Mouse (Mus musculus) thymus, postnatal 4 days (tissue): Measurements from ENCODE around the gene Sorcs2.

Source experiments
- DNase-seq: peaks from one replicate; pipeline ENCODE4 v3.0.0; 2021

Gene Sorcs2

DNA sequence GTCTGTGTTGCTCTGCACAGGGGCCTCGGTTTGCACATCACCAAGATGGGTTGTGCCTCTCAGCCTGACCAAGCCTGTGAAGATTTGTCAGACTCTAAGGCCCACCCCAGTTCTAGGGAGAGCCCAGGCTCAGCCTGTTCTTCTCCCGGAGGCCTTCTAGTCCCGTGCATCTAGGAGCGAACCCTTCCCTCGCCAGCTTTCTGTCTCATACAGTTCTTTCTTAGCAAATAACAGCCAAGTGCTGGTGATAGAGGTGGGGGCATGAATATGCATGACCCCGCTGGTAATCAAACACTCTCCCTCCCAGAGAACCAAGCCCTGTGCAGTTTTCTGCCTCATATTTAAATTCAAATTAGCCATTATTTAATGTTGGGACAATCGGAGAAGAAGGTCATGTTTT lies 282.4 kb downstream of the Sorcs2 start:
- no peak for DNase-seq

DNA sequence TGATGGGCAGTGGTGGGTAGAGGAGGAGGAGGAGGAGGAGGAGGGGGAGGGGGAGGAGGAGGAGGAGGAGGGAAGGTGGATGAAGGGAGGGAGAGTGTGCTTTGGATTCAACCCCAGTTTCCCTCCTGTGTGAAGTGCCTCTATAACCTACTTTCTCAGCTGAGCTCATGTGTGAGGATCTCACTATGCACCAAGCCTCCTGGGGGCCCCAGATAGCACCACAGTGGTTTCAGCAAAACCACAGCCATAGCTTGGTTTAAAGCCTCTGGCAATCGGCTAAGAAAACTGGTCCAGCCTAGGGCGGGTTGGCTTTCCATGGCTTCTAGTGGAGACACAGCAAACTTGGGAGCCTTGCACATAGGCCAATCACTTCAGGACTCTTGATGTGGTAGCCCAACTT lies 284.2 kb downstream of the Sorcs2 start:
- DNase-seq: no peak

DNA sequence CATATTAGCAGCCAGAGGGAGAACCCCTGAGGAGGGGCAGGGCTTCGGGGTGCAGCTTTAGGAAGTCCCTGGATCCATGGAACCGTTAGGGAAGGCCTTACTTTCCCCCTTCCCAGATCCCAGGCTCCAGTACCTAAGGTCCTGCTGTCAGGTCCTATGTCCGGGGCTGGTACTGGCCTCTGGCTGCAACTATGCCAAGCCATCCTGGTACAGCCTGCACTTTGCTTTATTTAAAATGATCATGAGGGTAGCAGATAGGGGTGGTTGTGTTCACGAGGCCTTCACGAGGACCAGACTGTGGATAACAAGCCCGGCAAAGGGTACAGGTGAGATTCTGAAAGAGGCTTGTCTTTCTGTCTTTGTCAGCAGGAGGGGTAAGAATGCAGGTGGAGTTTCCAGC lies 285.2 kb downstream of the Sorcs2 start:
- no peak for DNase-seq

DNA sequence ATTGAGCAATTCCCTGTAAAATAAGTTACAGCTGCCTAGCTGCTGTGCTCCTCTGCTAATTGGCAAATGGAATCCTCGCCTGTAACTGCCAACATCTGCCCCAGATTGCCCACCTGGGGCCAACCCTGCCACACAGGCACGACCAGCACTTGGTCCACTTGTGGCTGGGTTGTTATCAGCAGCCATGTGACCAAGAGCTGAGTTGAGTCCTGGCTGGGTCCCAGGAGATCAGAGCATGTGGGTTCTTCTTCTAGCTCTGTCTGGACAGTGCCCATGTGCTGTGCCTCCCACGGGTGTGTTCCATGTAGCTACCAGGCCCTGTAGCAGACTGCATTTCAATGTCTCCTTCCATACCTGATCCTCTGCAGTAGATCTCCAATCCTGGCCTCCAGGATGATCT lies 286.4 kb downstream of the Sorcs2 start:
- DNase-seq: no peak

DNA sequence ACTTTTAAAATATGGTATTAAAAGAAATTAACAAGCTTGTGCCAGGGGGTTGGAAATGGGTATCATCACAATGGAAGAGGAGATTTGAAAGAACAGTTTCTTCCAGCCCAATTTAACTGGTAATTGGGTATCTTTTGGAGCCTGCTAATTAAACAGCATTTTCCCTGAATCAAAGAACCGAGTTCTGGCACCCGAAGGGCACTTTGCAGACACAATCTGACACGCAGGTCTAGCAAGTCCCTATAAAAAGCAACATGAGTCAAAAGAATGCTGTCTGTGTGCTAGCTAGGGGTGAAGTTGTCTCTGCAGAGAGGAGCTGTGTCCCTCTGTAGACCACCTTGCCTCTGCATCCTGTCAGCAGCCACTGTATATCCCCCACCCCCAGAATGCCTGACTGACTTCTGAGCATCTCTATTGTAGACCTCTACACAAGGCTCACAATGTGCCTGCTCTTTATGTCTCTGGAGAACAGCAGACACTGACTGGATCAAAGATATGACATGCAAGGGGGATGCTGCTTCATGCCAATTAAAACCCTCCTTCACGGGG lies 289.5 kb downstream of the Sorcs2 start:
- no peak for DNase-seq

GRCm38 (mm10) chr5:36103483-36103882 lies 294.5 kb downstream of the Sorcs2 start:
- DNase-seq: no peak

- no peak for DNase-seq
Observed at GRCm38 (mm10) chr5:36101129-36101528, 296.8 kb downstream of the Sorcs2 start.

DNA sequence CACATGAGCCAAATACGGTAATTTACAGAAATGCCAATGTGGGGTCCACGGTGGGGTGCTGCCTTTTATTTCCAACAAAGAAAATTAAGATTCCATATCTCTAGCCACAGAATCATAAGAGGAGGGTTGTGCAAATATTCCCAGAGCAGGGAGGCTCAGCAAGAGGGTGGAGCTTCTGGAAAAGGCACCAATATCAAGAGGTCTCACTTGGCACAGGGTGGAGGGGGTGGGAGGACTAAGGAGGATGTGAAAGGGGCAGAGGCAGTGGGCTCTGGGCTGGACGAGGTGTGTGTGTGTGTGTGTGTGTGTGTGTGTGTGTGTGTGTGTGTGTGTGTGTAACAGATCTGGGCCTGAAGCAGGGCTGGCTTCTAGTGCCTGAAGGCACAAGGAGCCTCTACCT lies 297.5 kb downstream of the Sorcs2 start:
- no peak for DNase-seq

DNA sequence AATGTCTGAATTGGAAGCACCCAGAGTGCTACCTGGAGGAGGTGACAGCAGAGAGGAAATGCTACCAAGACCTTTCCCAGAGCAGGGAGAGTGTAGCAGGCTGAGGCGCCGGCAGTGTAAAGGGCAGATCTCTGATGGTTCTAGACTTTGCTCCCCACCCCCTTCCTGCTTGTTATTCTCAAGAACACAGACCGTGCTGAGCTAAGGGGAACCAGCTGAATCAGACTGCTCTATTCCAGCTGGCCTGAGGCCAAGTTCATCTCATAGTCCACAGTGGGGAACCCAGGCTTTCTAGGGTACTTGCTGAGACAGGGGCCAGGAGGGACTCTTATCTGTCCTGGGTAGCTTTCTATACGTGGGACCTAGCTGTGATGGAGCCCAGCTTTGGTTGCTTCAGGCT lies 298.3 kb downstream of the Sorcs2 start:
- no peak for DNase-seq

GRCm38 (mm10) chr5:36096046-36096445 lies 301.9 kb downstream of the Sorcs2 start:
- DNase-seq: no peak

GRCm38 (mm10) chr5:36090036-36090435 lies 307.9 kb downstream of the Sorcs2 start:
- DNase-seq: no peak

DNA sequence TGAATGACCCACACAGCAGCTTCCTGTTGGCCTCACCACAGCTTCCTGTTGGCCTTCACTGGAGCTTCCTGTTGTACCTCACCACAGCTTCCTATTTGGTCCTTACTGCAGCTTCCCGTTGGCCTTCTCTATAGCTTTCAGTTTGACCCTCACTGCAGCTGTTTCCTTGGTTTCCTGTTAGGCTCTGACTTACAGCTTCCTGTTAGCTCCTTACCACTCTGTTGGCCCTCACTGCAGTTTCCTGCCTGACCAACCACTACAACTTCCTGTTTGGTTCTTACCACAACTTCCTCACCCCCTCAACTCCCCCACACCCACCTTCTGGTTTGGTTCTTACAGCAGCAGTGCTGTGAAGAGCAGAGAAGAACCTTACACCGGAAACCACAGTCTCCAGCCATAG lies 308.7 kb downstream of the Sorcs2 start:
- peak; percentile 67 for DNase-seq

DNA sequence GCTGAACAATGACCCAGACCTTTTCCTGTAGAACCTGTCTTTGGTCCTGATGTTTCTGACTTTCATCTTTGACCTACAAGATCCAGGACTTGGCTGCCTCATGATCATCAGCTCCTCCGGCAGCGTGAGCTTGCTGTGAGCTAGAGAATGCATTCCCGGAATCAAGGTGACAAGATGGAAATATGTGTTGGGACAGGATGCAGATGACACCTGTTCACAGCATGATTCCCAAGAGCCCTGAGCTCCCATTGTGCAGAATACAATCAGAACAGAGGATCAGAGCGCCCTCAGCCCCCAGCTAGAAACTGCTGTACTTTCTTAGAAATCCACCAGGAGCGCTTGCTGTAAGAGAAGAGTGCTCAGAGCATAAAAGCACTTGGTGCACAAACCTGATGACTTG lies 311.0 kb downstream of the Sorcs2 start:
- no peak for DNase-seq

- DNase-seq: no peak
Observed at GRCm38 (mm10) chr5:36085621-36086020, 312.3 kb downstream of the Sorcs2 start.

- DNase-seq: no peak
Observed at GRCm38 (mm10) chr5:36083869-36084565, 313.9 kb downstream of the Sorcs2 start.

DNA sequence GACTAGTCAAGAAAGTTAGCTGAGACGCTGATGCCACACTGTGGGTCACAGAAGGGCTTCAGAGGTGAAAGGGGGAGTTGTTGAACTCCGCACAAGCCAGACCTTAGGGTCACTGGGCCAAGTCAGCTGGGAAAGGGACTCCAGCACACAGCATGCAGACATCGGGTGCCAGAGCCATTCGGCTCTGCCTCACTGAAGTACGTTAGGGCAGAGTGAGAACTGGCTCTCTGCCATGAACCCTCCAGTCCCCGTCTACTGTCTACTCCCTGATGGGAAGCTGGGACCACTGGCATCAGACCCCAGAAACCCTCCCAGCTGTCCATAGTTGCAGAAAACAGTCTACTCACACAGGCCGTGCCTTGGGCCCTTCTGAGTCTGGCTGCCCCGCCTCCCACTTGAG lies 316.9 kb downstream of the Sorcs2 start:
- no peak for DNase-seq

- DNase-seq: no peak
Observed at GRCm38 (mm10) chr5:36075172-36076074, 322.5 kb downstream of the Sorcs2 start.

GRCm38 (mm10) chr5:36069503-36070360 lies 328.2 kb downstream of the Sorcs2 start:
- DNase-seq: no peak

GRCm38 (mm10) chr5:36067651-36068181 lies 330.2 kb downstream of the Sorcs2 start:
- no peak for DNase-seq

DNA sequence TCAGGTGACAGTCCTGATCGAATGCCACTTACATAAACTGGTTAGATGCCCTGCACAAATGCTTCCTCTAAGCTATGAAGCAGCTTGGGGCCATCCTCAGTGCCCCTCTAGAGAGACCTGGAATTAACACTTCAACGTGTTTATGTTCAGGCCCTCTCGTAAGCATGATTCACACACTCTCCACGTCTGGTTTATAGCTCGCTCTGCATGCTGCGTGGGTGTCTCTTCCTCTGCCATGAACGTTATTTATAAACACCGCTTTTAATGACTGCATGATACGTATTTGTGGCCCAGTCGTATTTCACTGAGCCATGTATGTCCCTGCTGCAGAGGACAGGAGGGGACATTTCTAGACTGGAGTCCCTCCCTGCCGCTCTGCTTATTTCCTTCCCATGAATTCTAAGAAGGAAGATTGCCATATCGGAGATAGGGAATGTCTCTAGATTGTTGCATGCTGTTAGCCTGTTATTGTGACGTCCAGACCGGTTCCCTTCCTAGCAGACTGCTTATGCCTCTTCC lies 340.1 kb downstream of the Sorcs2 start:
- no peak for DNase-seq

DNA sequence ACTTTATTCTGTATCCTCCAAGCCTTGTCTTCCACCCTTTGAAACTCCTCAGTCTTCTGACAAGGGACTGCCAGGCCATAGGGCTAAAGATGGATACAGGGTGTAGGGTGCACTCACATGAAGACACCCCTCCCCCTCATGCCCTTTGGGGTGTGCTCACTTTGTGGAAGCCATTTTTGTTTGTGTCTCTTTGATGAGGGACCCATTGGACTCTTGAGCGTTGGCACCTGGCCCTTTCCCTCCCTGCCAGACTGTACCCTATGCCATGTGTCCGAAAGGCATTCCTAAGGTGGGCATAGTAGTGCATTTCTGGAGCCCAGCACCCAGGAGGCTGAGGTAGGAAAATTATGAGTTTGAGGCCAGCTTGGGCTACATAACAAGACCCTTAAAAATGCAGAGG lies 341.0 kb downstream of the Sorcs2 start:
- no peak for DNase-seq

GRCm38 (mm10) chr5:36055876-36056275 lies 342.1 kb downstream of the Sorcs2 start:
- DNase-seq: no peak

DNA sequence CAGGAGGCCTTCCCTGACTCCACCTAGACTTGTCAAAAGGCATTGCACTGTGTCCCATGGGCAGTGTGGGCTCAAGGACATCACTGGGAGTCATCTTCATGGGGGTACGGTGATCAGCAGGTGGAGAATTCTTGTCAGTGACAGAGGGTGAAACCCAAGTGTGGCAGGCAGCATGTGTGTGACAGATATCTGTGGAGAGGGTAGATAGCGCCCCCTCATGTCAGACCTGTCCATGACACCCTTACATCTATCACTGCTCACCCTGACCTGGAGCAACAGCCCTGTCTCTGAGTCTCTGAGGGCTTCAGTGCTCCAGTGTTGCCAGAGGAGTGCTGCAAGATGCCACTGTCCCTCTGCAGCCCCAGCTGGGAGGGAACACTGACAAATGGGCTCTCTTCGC lies 343.4 kb downstream of the Sorcs2 start:
- peak; percentile 47 for DNase-seq
